Mouse (Mus musculus): ENCODE measurements around the gene Ssrp1. TPM values are rescaled to one million over a fixed set of nuclear protein-coding genes. Genes with fewer than 3 reads are reported as not detected.

Gene Ssrp1
- polyA plus RNA-seq, 1 experiment, result 191 TPM

GRCm38 (mm10) chr2:85088716-85089646 lies 51.9 kb downstream of the Ssrp1 start:
- peak; percentile 87 for DNase-seq (ENCODE audit: low read depth)
- TF ChIP-seq CTCF (IDR thresholded peaks at IDR 0.05; ENCODE audit: borderline replicate concordance, extremely low read depth, insufficient read depth, insufficient read length) (no peak), POLR2A (IDR thresholded peaks at IDR 0.05; ENCODE audit: borderline replicate concordance, extremely low read depth, insufficient read depth, insufficient read length, poor library complexity, severe bottlenecking) (no peak)

- no peak for TF ChIP-seq POLR2A (IDR thresholded peaks at IDR 0.05; ENCODE audit: borderline replicate concordance, extremely low read depth, insufficient read depth, insufficient read length, poor library complexity, severe bottlenecking)
- TF ChIP-seq CTCF (IDR thresholded peaks at IDR 0.05; ENCODE audit: borderline replicate concordance, extremely low read depth, insufficient read depth, insufficient read length), result no peak
These were observed 54.3 kb downstream of the Ssrp1 start for GRCm38 (mm10) chr2:85091325-85091724.

DNA sequence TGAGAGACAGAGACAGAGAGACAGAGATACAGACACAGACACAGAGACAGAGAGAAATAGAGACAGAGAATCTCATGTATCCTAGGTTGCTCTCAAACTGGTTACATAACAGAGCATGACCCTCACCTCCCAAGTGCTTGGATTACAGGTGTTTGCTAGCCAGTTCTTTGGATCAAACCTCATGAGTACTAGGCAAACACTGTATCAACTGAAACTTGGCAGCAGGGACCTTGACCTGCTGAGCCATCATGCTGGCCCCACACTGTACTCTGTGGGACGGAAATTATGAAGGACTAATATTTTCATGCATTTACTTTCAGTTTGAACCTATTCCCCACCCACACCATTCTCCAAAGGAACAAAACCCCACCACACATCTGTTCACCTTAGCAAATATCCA lies 56.3 kb downstream of the Ssrp1 start:
- DNase-seq (ENCODE audit: low read depth), result no peak
- TF ChIP-seq CTCF (IDR thresholded peaks at IDR 0.05; ENCODE audit: borderline replicate concordance, extremely low read depth, insufficient read depth, insufficient read length), result no peak
- TF ChIP-seq POLR2A (IDR thresholded peaks at IDR 0.05; ENCODE audit: borderline replicate concordance, extremely low read depth, insufficient read depth, insufficient read length, poor library complexity, severe bottlenecking), result no peak

More at GRCm38 (mm10) chr2:85091325-85091724, 54.3 kb downstream of the Ssrp1 start:
- DNase-seq (ENCODE audit: low read depth), result no peak

DNA sequence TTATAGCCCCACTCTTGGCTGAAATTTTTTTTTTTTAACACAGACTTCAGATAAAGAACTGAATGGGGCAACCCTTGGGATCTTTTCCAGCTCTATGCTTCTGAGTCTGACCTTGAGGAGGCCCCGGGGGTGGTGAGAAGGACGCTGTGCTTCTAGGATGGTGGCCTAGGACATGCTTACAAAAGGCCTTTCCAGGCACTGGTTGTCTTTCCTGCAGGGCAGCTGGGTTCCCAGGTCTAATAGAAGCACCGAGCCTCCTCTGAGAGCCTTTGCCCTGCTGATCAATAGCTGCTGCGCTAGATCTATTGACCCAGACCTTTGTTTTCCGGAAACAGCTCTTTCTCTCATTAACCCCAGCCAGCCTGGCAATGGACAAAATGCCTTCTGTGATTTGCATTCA lies 58.9 kb downstream of the Ssrp1 start:
- DNase-seq (ENCODE audit: low read depth), result peak; percentile 18
- TF ChIP-seq CTCF (IDR thresholded peaks at IDR 0.05; ENCODE audit: borderline replicate concordance, extremely low read depth, insufficient read depth, insufficient read length), result no peak
- TF ChIP-seq POLR2A (IDR thresholded peaks at IDR 0.05; ENCODE audit: borderline replicate concordance, extremely low read depth, insufficient read depth, insufficient read length, poor library complexity, severe bottlenecking), result no peak

Other genes starting within 250 kb of the Ssrp1 start
- 12.2 and 13.8 TPM in 2 replicates for gene Ube2l6, start 238.4 kb upstream of the Ssrp1 start, polyA plus RNA-seq (2012; rRNA removed)
- not detected in 2 replicates for gene Smtnl1, start 214.6 kb upstream of the Ssrp1 start, polyA plus RNA-seq (2012; rRNA removed)
- gene Timm10, start 210.2 kb upstream of the Ssrp1 start, polyA plus RNA-seq (2012; rRNA removed), result 62.7 and 80.6 TPM in 2 replicates
- 3.4 and 5.9 TPM in 2 replicates for gene Slc43a1, start 198.4 kb upstream of the Ssrp1 start, polyA plus RNA-seq (2012; rRNA removed)
- 18.3 and 32.2 TPM in 2 replicates for gene Rtn4rl2, start 150.5 kb upstream of the Ssrp1 start, polyA plus RNA-seq (2012; rRNA removed)
- 10.1 and 10.6 TPM in 2 replicates for gene Slc43a3, start 100.7 kb upstream of the Ssrp1 start, polyA plus RNA-seq (2012; rRNA removed)
- 0.14 and 0.16 TPM in 2 replicates for gene Prg2, start 56.8 kb upstream of the Ssrp1 start, polyA plus RNA-seq (2012; rRNA removed)
- not detected in 2 replicates for gene Prg3, start 49.0 kb upstream of the Ssrp1 start, polyA plus RNA-seq (2012; rRNA removed)
- gene P2rx3, start 228 bp downstream of the Ssrp1 start, polyA plus RNA-seq (2012; rRNA removed), result 2.1 and 6.1 TPM in 2 replicates
- 44.0 and 57.0 TPM in 2 replicates for gene Tnks1bp1, start 10.8 kb downstream of the Ssrp1 start, polyA plus RNA-seq (2012; rRNA removed)
- 17.7 and 24.8 TPM in 2 replicates for gene Aplnr, start 99.0 kb downstream of the Ssrp1 start, polyA plus RNA-seq (2012; rRNA removed)
- 16.6 and 20.2 TPM in 2 replicates for gene Lrrc55, start 160.0 kb downstream of the Ssrp1 start, polyA plus RNA-seq (2012; rRNA removed)